ENCODE assay signal across 8 mouse cellular contexts in the genomic region with DNA sequence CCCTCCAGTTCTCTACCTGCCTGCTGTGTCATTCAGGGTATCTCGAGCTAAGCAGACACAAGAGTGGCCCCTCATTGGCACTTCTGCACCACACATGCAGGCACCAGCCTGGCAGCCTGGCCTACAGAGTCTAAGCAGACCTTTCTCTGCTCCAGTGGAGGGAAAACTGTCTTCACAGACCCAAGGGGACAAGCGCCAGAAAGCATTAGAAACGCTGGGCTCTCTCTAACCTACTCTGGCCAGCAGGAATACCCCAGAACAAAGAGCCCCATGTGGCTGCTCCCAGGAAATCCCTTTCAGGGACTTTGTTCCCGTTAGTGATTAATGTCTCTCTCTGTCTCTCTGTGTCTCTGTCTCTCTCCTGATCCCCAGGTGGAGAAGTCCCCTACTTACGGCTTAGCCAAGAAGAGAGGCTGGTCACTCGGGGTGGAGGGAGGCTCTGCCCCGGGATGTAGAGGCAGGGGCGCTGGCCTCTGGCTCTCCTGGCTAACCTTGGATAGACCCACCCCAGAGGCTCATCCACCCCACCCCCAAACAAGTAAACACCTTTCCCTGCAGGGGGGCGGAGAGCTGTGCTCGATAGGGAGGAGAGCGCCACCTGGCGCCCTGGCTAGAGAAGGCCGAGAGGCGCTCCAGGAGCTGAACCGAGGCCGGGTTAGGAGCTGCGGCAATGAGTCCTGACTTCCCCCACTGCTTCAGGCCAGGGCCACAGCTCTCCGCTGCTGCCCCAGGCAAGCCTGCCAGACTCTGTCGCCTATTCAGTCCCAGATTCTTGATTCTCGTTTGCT. TPM values are rescaled to one million over a fixed set of nuclear protein-coding genes. Genes with fewer than 3 reads are reported as not detected.
DNase-seq lines count a peak whose midpoint lies in the region; ATAC-seq and TF ChIP-seq lines count a peak whose summit lies in the region.

No protein-coding gene starts in this region.

- no peak overlapping the region for H3K9ac ChIP-seq in embryonic facial prominence, embryonic 15.5 days
- no peak overlapping the region for H3K9ac ChIP-seq in limb, embryonic 12.5 days (replicated peaks)
- peak overlapping the region; percentile 54 for H3K9ac ChIP-seq in midbrain, embryonic 16.5 days (ENCODE audit: low read depth, low read length)

- peak overlapping the region; percentile 42 for H3K4me2 ChIP-seq in embryonic facial prominence, embryonic 15.5 days (replicated peaks)
- peak overlapping the region; percentile 48 for H3K4me2 ChIP-seq in limb, embryonic 12.5 days
- H3K4me2 ChIP-seq in midbrain, embryonic 16.5 days (ENCODE audit: low read length): peak overlapping the region; percentile 47

- no peaks in the 10 kb centered on the region for H3K9me3 ChIP-seq in embryonic facial prominence, embryonic 15.5 days (replicated peaks)
- H3K9me3 ChIP-seq in heart, embryonic 10.5 days: peaks cover 7% of the 10 kb centered on the region; the same call in 1 of the 2 replicates
- peaks cover 7% of the 10 kb centered on the region; the same call in 1 of the 2 replicates for H3K9me3 ChIP-seq in limb, embryonic 12.5 days
- H3K9me3 ChIP-seq in midbrain, embryonic 16.5 days (replicated peaks; ENCODE audit: control insufficient read depth, low read length, poor library complexity, severe bottlenecking): no peaks in the 10 kb centered on the region

- H3K27ac ChIP-seq in bone marrow macrophage, adult 2 months (ENCODE audit: insufficient read depth, low read depth, low read length): no peak overlapping the region
- H3K27ac ChIP-seq in embryonic facial prominence, embryonic 15.5 days (replicated peaks): no peak overlapping the region
- H3K27ac ChIP-seq in heart, embryonic 10.5 days: peak overlapping the region; percentile 49
- no peak overlapping the region for H3K27ac ChIP-seq in limb, embryonic 12.5 days
- H3K27ac ChIP-seq in midbrain, embryonic 16.5 days (ENCODE audit: low read length): peak overlapping the region; percentile 90

- peak; percentile 64 for TF ChIP-seq CTCF in bone marrow macrophage, adult 2 months (IDR thresholded peaks at IDR 0.05; ENCODE audit: low read depth, low read length)

- 6% methylated on average over 20 of the region's 20 CpGs for WGBS in embryonic facial prominence, embryonic 15.5 days
- 4% methylated on average over 20 of the region's 20 CpGs for WGBS in heart, embryonic 10.5 days
- 7% methylated on average over 20 of the region's 20 CpGs for WGBS in limb, embryonic 12.5 days
- 2% methylated on average over 18 of the region's 20 CpGs for WGBS in midbrain, embryonic 16.5 days

- H3K4me1 ChIP-seq in bone marrow macrophage, adult 2 months (ENCODE audit: control insufficient read depth, insufficient read depth, low read length): no peaks in the 10 kb centered on the region
- H3K4me1 ChIP-seq in embryonic facial prominence, embryonic 15.5 days: peaks cover 25% of the 10 kb centered on the region
- peaks cover 43% of the 10 kb centered on the region for H3K4me1 ChIP-seq in heart, embryonic 10.5 days
- peaks cover 34% of the 10 kb centered on the region for H3K4me1 ChIP-seq in limb, embryonic 12.5 days (replicated peaks)
- peaks cover 36% of the 10 kb centered on the region for H3K4me1 ChIP-seq in midbrain, embryonic 16.5 days (ENCODE audit: control insufficient read depth, insufficient read depth, low read length)

- DNase-seq in 3134 (ENCODE audit: extremely low read depth, insufficient read length, low spot score): peak; percentile 56
- DNase-seq in heart, embryonic 10.5 days (ENCODE audit: low spot score): no peak
- peak; percentile 73 for DNase-seq in kidney, adult 9 months
- DNase-seq in splenic B cell, adult 2 months (ENCODE audit: low read depth, low spot score): peak; percentile 53

- H3K27me3 ChIP-seq in embryonic facial prominence, embryonic 15.5 days: peaks cover 21% of the 10 kb centered on the region
- peaks cover 41% of the 10 kb centered on the region for H3K27me3 ChIP-seq in heart, embryonic 10.5 days (ENCODE audit: insufficient read depth, poor library complexity, severe bottlenecking)
- peaks cover 35% of the 10 kb centered on the region for H3K27me3 ChIP-seq in limb, embryonic 12.5 days
- no peaks in the 10 kb centered on the region for H3K27me3 ChIP-seq in midbrain, embryonic 16.5 days (ENCODE audit: control insufficient read depth, insufficient read depth, low read depth, low read length)
- no peaks in the 10 kb centered on the region for H3K27me3 ChIP-seq in splenic B cell, adult 2 months (ENCODE audit: control insufficient read depth, insufficient read depth, low read length, poor library complexity, severe bottlenecking)

- no peak overlapping the region for H3K4me3 ChIP-seq in bone marrow macrophage, adult 2 months (ENCODE audit: insufficient read depth, low read length)
- H3K4me3 ChIP-seq in embryonic facial prominence, embryonic 15.5 days (replicated peaks): 0 out of 2 replicates have a peak overlapping the region, but pooled peaks have one; percentile 10
- H3K4me3 ChIP-seq in heart, embryonic 10.5 days: peak overlapping the region; percentile 39; the same call in 1 of the 2 replicates
- peak overlapping the region; percentile 24 for H3K4me3 ChIP-seq in limb, embryonic 12.5 days (replicated peaks)
- H3K4me3 ChIP-seq in midbrain, embryonic 16.5 days (ENCODE audit: low read depth, low read length): peak overlapping the region; percentile 22

- no peaks in the 10 kb centered on the region for H3K36me3 ChIP-seq in embryonic facial prominence, embryonic 15.5 days
- 0 out of 2 replicates have a peak, but pooled peaks cover 2% of the 10 kb centered on the region for H3K36me3 ChIP-seq in heart, embryonic 10.5 days
- no peaks in the 10 kb centered on the region for H3K36me3 ChIP-seq in limb, embryonic 12.5 days
- H3K36me3 ChIP-seq in midbrain, embryonic 16.5 days (ENCODE audit: control insufficient read depth, insufficient read depth, low read length): peaks cover 2% of the 10 kb centered on the region; the same call in 1 of the 2 replicates
- no peaks in the 10 kb centered on the region for H3K36me3 ChIP-seq in splenic B cell, adult 2 months (ENCODE audit: control insufficient read depth, insufficient read depth, low read length, poor library complexity, severe bottlenecking)

- no peak for TF ChIP-seq POLR2A in bone marrow macrophage, adult 2 months (IDR thresholded peaks at IDR 0.05; ENCODE audit: borderline replicate concordance, low read depth, low read length)

- ATAC-seq in embryonic facial prominence, embryonic 15.5 days (ENCODE audit: insufficient number of reproducible peaks, low FRiP score, low TSS enrichment, low read depth): no peak
- no peak for ATAC-seq in limb, embryonic 12.5 days (ENCODE audit: insufficient number of reproducible peaks, insufficient read depth, low FRiP score, low TSS enrichment, low read depth)
- peak; percentile 16 for ATAC-seq in midbrain, embryonic 16.5 days

RNA-seq across cellular contexts. Expression of gene Gm13090, which starts 49.9 kb away (rescaled TPM):
- polyA plus RNA-seq in bone marrow macrophage, adult 2 months (2012; ENCODE audit: insufficient read depth, insufficient read length, missing spikeins): not detected in 2 replicates
- not detected in 2 replicates for polyA plus RNA-seq in embryonic facial prominence, embryonic 15.5 days (2015; fragmentation: Nextera tagmentation; extraction: Ambion mirVana)
- polyA plus RNA-seq in heart, embryonic 10.5 days (2016; fragmentation: Nextera tagmentation; extraction: Ambion mirVana): not detected in 2 replicates
- polyA plus RNA-seq in limb, embryonic 12.5 days (2016; fragmentation: Nextera tagmentation; extraction: Ambion mirVana): not detected in 2 replicates
- not detected in 2 replicates for polyA plus RNA-seq in midbrain, embryonic 16.5 days (2015; fragmentation: Nextera tagmentation; extraction: Ambion mirVana)

Comparison
In these comparisons a context has a peak if more than half of its experiments do, and no peak if none do; other contexts are left out.
1. H3K27ac ChIP-seq: peak in heart, embryonic 10.5 days (single experiment) and midbrain, embryonic 16.5 days (single experiment); none in bone marrow macrophage, adult 2 months (single experiment), embryonic facial prominence, embryonic 15.5 days (single experiment) and limb, embryonic 12.5 days (single experiment).
2. Peak in every context shown above with its lines, with median percentiles within 50 percentile points of each other: H3K4me2 ChIP-seq.